Mouse (Mus musculus) heart, embryonic 16.5 days (tissue): ENCODE measurements around the gene Ptpn13. TPM values are rescaled to one million over a fixed set of nuclear protein-coding genes. Genes with fewer than 3 reads are reported as not detected.

Experiments used
- ATAC-seq: fragments of 200-750 bp; cut with Nextera tagmentation; replicated peaks from 2 replicates; pipeline ENCODE4 v1.8.0; 2017; ENCODE audit warnings: moderate number of reproducible peaks; ENCODE audit not compliant: insufficient read depth, low FRiP score; ENCODE audit errors: extremely low read depth
- H3K27ac ChIP-seq: fragments of 300-500 bp; sonication (generic); 2 replicates; pipeline ENCODE4 v1.5.1; 2014; ENCODE audit warnings: mild to moderate bottlenecking, low read length, control low read depth, moderate library complexity
- H3K27me3 ChIP-seq: fragments of 300-500 bp; sonication (generic); 2 replicates; pipeline ENCODE4 v1.6.1; 2014; ENCODE audit warnings: low read length, mixed read lengths; ENCODE audit not compliant: control insufficient read depth, insufficient read depth
- H3K36me3 ChIP-seq: fragments of 300-500 bp; sonication (generic); 2 replicates; pipeline ENCODE4 v1.6.1; 2014; ENCODE audit not compliant: control insufficient read depth, insufficient read depth
- H3K4me1 ChIP-seq: fragments of 300-500 bp; sonication (generic); 2 replicates; pipeline ENCODE4 v1.6.1; 2014; ENCODE audit warnings: low read length, mixed read lengths; ENCODE audit not compliant: control insufficient read depth, insufficient read depth
- H3K4me2 ChIP-seq: fragments of 300-500 bp; sonication (generic); 2 replicates; pipeline ENCODE4 v1.6.1; 2014; ENCODE audit warnings: low read depth, mild to moderate bottlenecking, control low read depth, low read length
- H3K4me3 ChIP-seq: fragments of 300-500 bp; sonication (generic); 2 replicates; pipeline ENCODE4 v1.5.1; 2014; ENCODE audit warnings: mild to moderate bottlenecking, control low read depth, low read length
- H3K9ac ChIP-seq: fragments of 300-500 bp; sonication (generic); 2 replicates; pipeline ENCODE4 v1.6.1; 2014; ENCODE audit warnings: low read length, control low read depth
- H3K9me3 ChIP-seq: fragments of 300-500 bp; sonication (generic); replicated peaks from 2 replicates; pipeline ENCODE4 v1.6.1; 2016; ENCODE audit warnings: low read length; ENCODE audit not compliant: control insufficient read depth
- WGBS: fragments of 180-500 bp; shearing (Covaris S2); extraction: QIAGEN DNeasy Blood & Tissue Kit; methylation state at CpG from one replicate; pipeline ENCODE4 v1.1.7; 2014; 5-methylcytosine and 5-hydroxymethylcytosine counted together
- polyA plus RNA-seq: library from polyadenylated mRNA; unstranded; fragments of >200 nt; fragmentation: Nextera tagmentation; extraction: Ambion mirVana; gene quantifications from 2 replicates; pipeline ENCODE4 v1.2.1, GENCODE M21; 2015

Gene Ptpn13
- polyA plus RNA-seq, 1 experiment from 2014 or later: 7.8 TPM

DNA sequence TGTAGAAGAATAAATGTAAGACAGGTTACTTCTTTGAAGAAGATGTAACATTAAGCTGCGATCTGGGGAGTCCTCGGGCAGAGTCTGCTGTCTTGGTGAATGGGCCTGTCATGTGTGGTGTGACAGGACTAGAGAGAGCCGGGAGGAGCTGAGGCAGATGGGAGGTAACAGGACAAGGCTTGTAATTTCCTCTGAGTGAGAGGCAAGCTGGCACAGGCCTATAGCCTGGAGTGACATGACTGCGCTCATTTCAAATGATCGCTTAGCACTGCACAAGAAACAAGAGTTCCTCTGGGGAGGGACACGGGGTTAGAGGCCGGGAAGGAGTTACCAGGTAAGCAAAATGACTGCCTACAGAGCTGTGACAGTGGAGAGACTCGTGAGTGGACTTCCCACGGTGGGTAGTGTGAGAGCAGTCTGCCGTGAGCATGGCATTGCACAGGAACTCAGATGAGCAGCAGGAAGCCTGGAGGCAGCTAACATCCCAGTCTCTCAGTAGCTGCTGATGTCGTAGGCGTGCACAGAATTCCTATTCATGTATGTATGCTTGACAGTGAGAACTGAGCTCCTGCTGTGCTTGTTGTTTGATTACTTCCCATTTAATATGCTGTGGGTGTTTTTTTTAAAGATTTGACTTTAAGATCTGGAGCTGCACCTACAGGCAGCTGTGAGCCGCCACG is 171.6 kb downstream of the Ptpn13 start:
- Histone ChIP-seq H3K9ac (no peak overlapping the region), H3K4me2 (no peak overlapping the region), H3K36me3 (peaks cover 3% of the 10 kb centered on the region; the same call in 1 of the 2 replicates), H3K4me1 (peaks cover 26% of the 10 kb centered on the region), H3K27me3 (no peaks in the 10 kb centered on the region), H3K4me3 (no peak overlapping the region), H3K27ac (peak overlapping the region; percentile 76), H3K9me3 (no peaks in the 10 kb centered on the region)
- ATAC-seq: no peak
- WGBS: 79% methylated on average over 14 of the region's 14 CpGs

DNA sequence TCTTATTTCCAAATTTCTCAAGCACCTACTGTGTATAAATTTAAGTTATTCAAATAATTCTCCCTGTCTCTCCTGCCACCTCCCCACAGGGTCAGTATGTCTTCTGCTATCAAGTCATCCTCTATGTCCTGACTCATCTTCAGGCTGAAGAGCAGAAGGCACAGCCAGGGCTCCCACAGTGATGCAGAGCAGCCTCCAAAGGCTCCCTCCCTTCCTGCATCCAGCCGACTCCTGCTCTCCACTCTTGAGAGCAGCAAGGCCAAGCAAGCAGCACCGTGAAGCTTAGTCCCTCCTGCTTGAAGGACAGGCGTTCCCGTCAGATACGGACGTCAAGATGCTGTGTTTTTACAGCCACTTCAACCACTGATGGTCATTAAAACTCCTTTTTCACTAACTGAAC is 172.6 kb downstream of the Ptpn13 start:
- ATAC-seq: no peak
- H3K4me3 ChIP-seq: no peak overlapping the region
- no peak overlapping the region for H3K4me2 ChIP-seq
- no peaks in the 10 kb centered on the region for H3K9me3 ChIP-seq
- H3K9ac ChIP-seq: no peak overlapping the region
- H3K4me1 ChIP-seq: peaks cover 21% of the 10 kb centered on the region
- peaks cover 3% of the 10 kb centered on the region; the same call in 1 of the 2 replicates for H3K36me3 ChIP-seq
- no peaks in the 10 kb centered on the region for H3K27me3 ChIP-seq
- H3K27ac ChIP-seq: no peak overlapping the region
- 75% methylated on average over 6 of the region's 6 CpGs for WGBS

DNA sequence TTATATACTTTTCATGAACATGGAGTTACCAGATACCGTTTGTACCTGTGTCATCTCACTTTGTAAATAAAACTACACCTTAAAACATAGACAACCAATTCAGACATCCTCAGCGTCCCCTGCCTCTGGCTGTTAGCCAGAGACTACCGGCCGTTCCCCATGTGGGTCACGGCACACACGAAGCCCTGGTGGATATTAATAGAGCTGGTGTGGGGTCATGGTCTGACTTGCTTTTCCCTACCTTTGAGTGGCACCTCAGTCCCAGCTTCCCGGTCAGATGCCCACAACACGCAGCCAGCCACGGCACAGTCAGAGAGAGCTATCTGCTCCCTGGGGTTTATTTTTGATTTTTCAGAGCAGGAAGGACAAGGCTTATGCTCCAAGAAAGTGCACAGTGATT is 173.3 kb downstream of the Ptpn13 start:
- Histone ChIP-seq H3K36me3 (peaks cover 3% of the 10 kb centered on the region; the same call in 1 of the 2 replicates), H3K9me3 (no peaks in the 10 kb centered on the region), H3K27ac (peak overlapping the region; percentile 46; the same call in 1 of the 2 replicates), H3K27me3 (no peaks in the 10 kb centered on the region), H3K9ac (0 out of 2 replicates have a peak overlapping the region, but pooled peaks have one; percentile 36), H3K4me2 (no peak overlapping the region), H3K4me3 (no peak overlapping the region), H3K4me1 (peaks cover 21% of the 10 kb centered on the region)
- WGBS: 45% methylated on average over 9 of the region's 9 CpGs
- peak; percentile 51; the same call in 1 of the 2 replicates for ATAC-seq

DNA sequence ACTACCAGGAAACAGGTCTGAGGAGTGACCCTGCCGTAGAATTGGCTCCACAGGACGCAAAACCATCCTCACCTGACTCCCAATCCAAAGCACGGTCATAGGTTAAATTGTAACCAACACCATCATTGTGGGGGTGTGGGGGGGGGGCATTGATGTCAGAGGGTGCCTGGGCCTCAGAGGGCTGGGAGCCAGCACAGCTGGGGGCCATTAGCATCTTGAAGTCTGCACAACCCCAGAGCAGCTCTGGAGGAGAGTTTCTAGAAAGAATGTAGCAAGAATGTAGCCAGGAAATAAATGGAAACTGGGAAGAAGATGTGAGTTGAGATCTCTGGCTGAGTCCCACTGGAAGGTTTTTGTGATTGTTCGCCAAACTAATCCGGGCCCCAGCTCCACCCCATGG is 173.9 kb downstream of the Ptpn13 start:
- H3K36me3 ChIP-seq: no peaks in the 10 kb centered on the region
- no peak overlapping the region for H3K9ac ChIP-seq
- no peaks in the 10 kb centered on the region for H3K27me3 ChIP-seq
- no peaks in the 10 kb centered on the region for H3K9me3 ChIP-seq
- no peak overlapping the region for H3K4me3 ChIP-seq
- no peak for ATAC-seq
- WGBS: 73% methylated on average over 5 of the region's 5 CpGs
- H3K4me2 ChIP-seq: no peak overlapping the region
- peaks cover 21% of the 10 kb centered on the region for H3K4me1 ChIP-seq
- H3K27ac ChIP-seq: peak overlapping the region; percentile 46; the same call in 1 of the 2 replicates

DNA sequence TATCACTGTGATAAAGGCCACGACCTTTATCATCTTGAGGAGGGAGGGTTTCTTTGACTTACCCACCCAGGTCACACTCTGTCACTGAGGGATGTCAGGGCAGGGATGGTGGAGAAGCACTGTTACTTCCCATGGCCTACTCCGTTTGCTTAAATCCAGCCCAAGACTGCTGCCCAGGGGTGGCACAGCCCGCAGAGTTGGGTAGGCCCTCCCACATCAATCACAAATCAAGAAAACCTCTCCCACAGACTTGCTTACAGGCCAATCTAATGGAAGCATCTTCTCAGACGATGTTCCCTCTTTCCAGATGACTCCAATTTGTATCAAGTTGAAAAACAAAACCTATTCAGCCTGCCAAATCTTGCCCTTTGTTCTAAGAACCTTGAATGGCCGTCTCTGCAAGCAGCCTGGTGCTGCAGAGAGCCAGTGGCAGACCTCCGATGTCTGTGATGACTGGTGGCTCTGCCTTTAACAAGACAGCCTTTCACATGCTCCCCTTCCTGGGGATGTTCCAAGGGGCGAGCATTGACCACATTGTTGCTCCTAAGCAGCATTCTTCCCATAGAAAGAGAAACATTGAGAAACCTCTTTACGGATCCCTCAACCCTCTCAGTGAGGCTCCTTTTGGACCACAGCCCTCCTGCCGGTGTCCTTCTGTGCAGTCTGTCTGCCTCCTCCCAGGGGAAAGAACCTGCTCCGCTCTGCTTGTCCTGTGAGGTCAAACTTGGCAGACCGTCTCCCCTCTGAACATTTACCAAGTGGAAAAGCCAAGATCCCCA is 178.3 kb downstream of the Ptpn13 start:
- Histone ChIP-seq H3K9ac (no peak overlapping the region), H3K4me2 (no peak overlapping the region), H3K27me3 (no peaks in the 10 kb centered on the region), H3K36me3 (no peaks in the 10 kb centered on the region), H3K4me1 (peaks cover 7% of the 10 kb centered on the region), H3K4me3 (no peak overlapping the region), H3K27ac (no peak overlapping the region), H3K9me3 (no peaks in the 10 kb centered on the region)
- no peak for ATAC-seq
- 66% methylated on average over 11 of the region's 11 CpGs for WGBS

DNA sequence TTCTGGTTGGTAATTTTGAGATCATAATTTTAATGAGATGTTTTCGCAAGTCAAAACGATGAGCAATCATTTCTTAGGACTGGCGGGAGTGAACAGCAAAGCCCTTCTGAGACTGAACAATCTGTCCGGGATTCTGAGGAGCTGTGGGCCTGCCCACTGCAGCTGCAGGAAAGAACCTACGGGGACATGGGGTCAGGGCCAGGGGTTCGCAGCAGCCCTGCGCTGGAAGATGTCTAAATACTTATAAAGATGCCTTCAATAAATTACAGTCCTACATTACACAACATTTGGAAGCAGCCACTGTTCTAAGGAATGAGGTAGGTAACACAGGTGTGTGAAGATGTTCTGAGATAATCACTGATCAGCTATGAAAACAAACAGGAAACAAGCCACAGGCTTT is 180.7 kb downstream of the Ptpn13 start:
- no peaks in the 10 kb centered on the region for H3K9me3 ChIP-seq
- no peak overlapping the region for H3K27ac ChIP-seq
- no peak overlapping the region for H3K9ac ChIP-seq
- no peaks in the 10 kb centered on the region for H3K36me3 ChIP-seq
- H3K27me3 ChIP-seq: no peaks in the 10 kb centered on the region
- no peaks in the 10 kb centered on the region for H3K4me1 ChIP-seq
- H3K4me2 ChIP-seq: no peak overlapping the region
- 86% methylated on average over 7 of the region's 7 CpGs for WGBS
- H3K4me3 ChIP-seq: no peak overlapping the region
- ATAC-seq: no peak

DNA sequence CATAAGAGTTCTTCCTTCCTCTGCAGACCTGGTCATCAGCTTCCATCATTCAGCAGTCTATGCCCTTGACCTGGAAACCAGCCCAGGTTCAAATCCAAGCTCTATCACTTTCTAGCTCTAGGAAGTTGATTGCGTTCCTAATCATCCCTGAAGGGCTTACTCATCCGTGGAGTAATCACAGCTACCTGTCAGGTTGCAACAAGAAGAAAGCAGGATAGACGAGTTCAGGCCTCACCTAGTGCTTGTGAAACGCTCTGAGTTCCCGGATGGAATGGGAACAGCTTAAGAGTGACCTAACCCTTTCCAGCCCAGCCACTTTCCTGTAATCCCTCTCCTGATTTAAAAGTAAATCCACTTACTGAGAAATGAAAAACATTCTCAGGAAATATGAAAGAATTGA is 185.2 kb downstream of the Ptpn13 start:
- ATAC-seq: no peak
- Histone ChIP-seq H3K27ac (no peak overlapping the region), H3K9me3 (no peaks in the 10 kb centered on the region), H3K4me2 (no peak overlapping the region), H3K27me3 (no peaks in the 10 kb centered on the region), H3K36me3 (no peaks in the 10 kb centered on the region), H3K9ac (no peak overlapping the region), H3K4me3 (no peak overlapping the region), H3K4me1 (no peaks in the 10 kb centered on the region)
- WGBS: 48% methylated on average over 5 of the region's 5 CpGs

DNA sequence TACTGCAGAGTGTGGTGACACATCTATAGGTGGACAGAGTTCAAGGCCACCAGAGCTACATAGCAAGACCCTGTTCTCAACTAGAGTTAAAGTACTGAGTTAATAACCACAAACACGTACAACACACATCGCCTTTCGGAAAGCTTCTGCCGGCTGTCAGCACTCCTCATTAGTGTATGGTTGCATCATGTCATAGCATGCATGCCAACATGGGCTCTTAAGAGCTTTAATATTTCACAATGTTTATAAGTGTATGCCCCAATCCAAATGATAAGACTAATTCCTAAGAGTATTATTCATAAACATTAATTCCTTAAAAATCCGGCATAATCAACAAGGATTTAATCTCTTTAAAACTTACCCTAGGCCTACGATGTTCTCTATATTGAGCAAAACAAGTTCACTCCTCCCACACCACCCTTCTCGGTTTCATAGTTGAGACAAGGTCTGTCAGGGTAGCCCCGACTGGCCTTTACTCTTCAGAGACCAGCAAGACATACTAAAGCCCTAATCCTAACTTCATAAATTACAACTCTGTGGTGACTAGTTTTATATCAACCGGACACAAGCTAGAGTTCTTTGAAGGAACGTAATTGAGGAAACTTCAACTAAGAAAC is 186.0 kb downstream of the Ptpn13 start:
- Histone ChIP-seq H3K4me2 (no peak overlapping the region), H3K27ac (no peak overlapping the region), H3K4me3 (no peak overlapping the region), H3K36me3 (no peaks in the 10 kb centered on the region), H3K27me3 (no peaks in the 10 kb centered on the region), H3K9me3 (no peaks in the 10 kb centered on the region), H3K9ac (no peak overlapping the region), H3K4me1 (no peaks in the 10 kb centered on the region)
- ATAC-seq: 0 out of 2 replicates have a peak, but pooled peaks have one; percentile 45
- 78% methylated on average over 10 of the region's 10 CpGs for WGBS

DNA sequence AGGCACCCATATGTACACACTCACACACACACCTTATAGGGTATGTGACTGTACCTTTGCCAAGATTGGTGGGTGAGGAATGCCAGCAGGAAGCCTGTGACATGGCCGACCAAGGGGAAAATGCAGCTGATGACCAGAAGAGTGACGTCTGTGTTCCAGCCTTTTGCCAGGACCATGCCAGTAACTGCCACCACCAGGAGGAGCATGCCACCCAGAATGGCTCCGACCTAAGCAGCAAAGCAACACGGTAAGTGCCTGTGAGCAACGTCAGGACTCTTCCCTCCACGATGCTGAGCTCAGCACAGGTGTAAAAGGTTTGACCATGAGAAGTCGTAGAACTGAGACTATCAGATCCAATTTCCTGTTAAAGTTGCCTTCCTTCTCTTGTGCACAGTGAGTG is 187.3 kb downstream of the Ptpn13 start:
- Histone ChIP-seq H3K27ac (no peak overlapping the region), H3K9ac (no peak overlapping the region), H3K36me3 (no peaks in the 10 kb centered on the region), H3K9me3 (no peaks in the 10 kb centered on the region), H3K4me1 (no peaks in the 10 kb centered on the region), H3K27me3 (no peaks in the 10 kb centered on the region), H3K4me3 (no peak overlapping the region), H3K4me2 (no peak overlapping the region)
- no peak for ATAC-seq
- WGBS: 68% methylated on average over 7 of the region's 7 CpGs
